Mouse (Mus musculus): Measurements from ENCODE around the gene Pla2g4e. TPM values are rescaled to one million over a fixed set of nuclear protein-coding genes. Genes with fewer than 3 reads are reported as not detected.

The Pla2g4e gene
- total RNA-seq (2017), result not detected in 2 replicates

DNA sequence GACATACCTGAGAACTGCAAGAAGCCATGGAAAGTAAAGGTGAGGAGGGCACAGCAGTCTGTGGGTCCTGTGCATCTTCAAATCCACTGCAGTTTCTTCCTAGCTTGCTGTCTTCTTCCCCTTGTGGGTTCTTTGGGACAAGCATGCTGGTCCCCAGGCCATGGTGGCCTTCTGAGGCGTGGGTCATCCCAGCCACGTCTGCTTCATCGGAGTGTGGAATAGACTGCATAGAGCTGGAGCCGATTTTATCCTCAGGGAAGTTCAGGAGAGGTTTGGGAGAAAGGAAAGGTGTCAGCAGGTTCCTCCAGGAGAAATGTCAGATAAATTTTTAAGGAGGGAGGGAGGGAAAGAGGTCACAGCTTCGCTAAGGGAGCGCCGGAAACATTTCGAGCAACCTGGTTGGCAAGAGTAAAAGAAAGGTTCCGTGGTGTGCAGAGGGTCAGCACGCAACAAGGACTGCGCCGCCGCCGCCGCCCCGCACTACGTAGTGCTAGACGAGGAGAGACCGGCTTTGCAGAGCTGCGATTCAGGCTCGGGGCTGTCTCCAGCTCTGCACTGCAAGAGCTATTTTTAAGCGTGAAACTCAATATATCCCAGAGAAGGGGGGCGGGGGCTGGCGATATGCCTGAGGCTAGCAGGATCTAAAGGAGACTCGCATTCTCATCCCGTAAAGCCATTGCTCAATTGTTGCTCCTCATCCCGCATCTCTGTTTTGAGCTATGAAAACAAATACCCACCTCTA lies at the start of gene Pla2g4e:
TSS of gene Pla2g4e (minus strand) at position 657 of the 742 bp plus-strand sequence.
- 0 out of 2 replicates have a peak, but pooled peaks have one; percentile 22 for ATAC-seq (replicated peaks; ENCODE audit: low read depth, poor library complexity, severe bottlenecking)

DNA sequence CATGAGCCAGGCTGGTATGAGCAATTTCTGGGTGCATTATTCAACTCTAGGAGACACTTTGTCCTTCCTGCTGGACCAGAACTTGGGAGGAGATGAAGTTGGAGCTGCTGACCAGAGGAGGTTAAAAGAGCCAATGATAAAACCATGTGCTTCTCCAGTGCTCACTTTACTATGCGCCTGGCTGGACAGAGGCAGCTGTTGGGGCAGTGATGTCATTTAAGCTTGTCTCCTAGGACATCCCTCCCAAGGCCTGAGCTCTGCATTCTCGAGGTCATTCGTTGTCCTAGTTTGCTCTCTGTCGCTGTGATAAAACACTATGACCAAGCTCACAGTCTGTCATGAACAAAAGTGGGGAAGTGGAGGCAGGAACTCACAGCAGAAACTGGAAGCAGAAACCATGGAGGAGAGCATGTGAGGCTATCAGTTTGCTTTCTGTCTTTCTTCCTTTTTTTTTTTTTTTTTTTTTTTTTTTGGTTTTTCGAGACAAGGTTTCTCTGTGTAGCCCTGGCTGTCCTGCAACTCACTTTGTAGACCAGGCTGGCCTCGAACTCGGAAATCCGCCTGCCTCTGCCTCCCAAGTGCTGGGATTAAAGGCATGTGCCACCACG lies 46.4 kb upstream of the Pla2g4e start:
- ATAC-seq (replicated peaks; ENCODE audit: low read depth, poor library complexity, severe bottlenecking), result no peak

DNA sequence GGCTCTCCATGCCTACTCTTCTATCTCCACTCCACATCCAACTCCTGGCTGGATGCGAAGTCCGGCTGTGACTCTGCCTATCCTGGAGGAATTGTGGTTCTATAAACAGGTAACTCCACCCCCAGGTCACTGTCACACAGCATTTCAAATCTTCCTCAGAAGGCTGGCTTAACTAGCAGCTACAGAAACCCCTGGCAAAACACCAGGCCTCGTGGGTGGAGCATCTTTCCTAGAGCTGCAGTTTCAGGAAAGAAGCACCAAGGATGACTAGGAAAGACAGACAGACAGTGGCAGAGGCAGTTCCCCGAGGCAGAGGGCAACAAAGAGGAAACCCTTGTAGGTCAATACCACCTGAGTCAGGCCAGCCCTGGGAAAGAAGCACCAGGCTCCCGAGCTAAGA lies 43.9 kb upstream of the Pla2g4e start, which contains the start of gene Pla2g4d:
TSS of gene Pla2g4d (minus strand) at position 203 of the 400 bp plus-strand sequence.
- ATAC-seq (replicated peaks; ENCODE audit: low read depth, poor library complexity, severe bottlenecking), result no peak

GRCm38 (mm10) chr2:120288401-120288800 lies 43.3 kb upstream of the Pla2g4e start:
- no peak for ATAC-seq (replicated peaks; ENCODE audit: low read depth, poor library complexity, severe bottlenecking)

DNA sequence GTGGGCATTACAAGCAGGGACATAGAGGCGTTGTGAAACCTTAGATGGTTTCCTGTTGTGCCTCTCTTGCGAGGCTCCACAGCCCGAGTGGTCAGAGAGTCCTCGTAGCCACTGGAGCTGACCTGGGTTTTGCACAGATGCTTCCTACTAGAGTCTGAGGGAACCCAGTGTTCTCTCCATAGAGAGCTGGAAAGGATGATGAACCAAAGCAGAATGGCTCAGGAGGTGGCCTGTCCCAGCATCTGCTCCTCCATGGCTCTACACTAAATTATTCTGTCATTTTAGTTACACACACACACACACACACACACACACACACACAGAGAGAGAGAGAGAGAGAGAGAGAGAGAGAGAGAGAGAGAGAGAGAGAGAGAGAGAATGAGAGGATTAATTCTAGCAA lies 40.5 kb upstream of the Pla2g4e start:
- no peak for ATAC-seq (replicated peaks; ENCODE audit: low read depth, poor library complexity, severe bottlenecking)

GRCm38 (mm10) chr2:120284705-120285104 lies 39.6 kb upstream of the Pla2g4e start:
- no peak for ATAC-seq (replicated peaks; ENCODE audit: low read depth, poor library complexity, severe bottlenecking)

- no peak for ATAC-seq (replicated peaks; ENCODE audit: low read depth, poor library complexity, severe bottlenecking)
Measured at GRCm38 (mm10) chr2:120284094-120284493, 39.0 kb upstream of the Pla2g4e start.

DNA sequence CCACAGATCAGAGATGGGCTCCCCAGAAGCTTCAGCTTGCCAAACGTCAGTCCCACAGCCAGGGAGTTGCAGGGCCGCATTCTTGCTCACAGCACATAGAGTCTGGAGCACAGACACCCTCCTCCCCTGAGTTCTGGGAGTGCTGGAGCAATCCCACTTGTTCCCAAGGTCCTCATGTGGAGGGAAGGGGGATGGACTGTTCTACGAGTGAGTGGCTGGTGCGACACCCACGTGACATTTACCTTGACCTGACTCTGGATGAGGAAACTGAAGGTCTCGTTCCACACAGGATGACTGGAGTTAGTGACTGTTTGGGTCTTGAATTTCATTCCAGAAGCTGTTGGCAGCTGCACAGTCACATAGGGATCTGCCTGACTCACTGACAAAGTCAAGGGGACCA lies 38.4 kb upstream of the Pla2g4e start:
- no peak for ATAC-seq (replicated peaks; ENCODE audit: low read depth, poor library complexity, severe bottlenecking)

DNA sequence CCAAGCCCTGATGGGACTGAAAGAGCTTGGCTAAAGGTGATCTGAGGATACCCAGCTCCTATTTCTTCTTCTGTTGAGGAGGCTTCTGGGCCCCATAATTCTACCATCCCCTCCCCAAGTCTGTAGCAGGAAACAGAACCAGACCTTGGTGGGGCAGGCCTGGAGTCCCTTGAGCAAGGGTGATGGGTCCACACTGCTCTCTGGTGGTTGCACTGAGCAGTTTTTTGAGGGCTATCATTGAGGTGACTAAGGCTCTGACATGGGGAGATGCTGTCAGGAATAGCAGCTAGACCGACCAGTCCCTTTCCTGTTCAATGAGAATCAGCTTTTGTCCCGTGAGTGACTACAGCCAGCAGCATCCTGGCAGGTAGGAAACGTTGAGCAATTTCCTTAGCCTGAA lies 36.1 kb upstream of the Pla2g4e start:
- ATAC-seq (replicated peaks; ENCODE audit: low read depth, poor library complexity, severe bottlenecking), result no peak

DNA sequence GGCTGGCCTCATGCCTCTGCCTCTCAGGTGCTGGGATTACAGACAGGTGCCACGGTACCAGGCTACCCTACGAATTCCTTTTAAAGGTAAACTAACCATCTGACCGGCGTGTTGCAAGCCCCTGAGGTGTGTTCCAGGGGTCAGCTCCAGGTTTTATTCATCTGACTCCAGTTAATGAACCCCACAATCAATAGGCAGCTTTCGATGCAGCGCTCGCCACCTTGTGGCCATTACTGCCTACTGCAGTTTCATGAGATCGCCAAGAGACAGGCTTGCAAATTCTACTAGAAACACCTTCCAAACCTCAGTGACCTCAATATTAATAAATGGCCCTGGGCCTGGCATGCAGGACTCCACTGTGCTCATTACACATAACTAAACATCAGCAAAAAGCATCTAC lies 34.8 kb upstream of the Pla2g4e start:
- ATAC-seq (replicated peaks; ENCODE audit: low read depth, poor library complexity, severe bottlenecking), result peak; percentile 77

DNA sequence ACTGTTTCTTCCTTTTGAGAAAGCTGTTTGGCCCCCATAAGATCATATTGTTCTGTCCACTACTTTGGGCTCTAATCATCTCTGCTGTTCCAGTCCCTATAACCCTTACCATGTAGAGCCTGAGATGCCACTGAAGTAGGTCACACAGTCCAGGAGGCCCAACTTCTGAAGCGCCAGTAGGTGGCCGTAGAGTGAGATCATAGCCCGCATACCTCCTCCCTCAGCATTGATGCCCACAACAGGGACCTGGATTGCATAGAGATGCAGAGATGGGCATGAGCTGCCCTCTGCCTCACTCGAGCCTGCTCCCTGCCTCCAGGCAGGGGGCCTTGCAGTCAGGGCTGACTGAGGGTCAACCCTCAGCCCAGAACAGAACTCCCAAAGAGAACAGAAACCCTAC lies 31.8 kb upstream of the Pla2g4e start:
- no peak for ATAC-seq (replicated peaks; ENCODE audit: low read depth, poor library complexity, severe bottlenecking)

DNA sequence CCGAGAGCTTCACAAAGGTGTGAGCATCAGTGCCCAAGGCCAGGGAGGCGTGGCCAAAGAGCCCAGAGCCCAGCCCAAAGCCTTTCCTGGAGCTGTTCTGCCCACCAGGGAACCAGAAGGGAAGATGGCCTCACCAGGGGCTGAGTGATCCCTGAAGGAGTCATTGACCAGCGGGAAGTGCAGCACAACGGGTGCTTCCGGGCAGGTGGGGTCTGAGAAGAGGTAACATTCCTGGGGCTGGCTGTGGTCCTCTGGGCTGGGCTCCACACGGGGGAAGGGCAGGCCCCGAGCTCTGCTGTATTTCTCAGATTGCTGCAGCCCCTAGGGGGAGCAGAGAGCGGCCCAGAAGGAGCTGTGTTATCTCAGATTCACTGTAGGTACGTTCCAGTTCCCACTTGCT lies 23.5 kb upstream of the Pla2g4e start:
- peak; percentile 77 for ATAC-seq (replicated peaks; ENCODE audit: low read depth, poor library complexity, severe bottlenecking)

DNA sequence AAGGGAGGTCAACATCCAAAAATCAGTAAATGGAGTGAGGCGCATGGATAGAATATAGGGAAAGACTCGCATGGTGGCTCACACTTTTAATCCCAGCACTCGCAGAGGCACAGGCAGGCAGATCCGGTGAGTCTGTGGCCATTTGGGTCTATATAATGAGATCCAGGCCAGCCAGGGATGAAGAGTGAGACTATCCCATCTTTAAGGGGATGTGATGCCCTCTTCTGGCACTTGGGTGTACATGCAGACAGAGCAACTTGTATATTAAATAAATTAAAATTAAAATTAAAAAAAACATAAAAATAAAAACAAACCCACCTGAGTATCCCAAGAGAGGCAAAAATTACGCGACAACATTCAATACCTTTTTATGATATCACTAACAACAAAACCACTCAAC lies 20.4 kb upstream of the Pla2g4e start:
- ATAC-seq (replicated peaks; ENCODE audit: low read depth, poor library complexity, severe bottlenecking), result no peak

GRCm38 (mm10) chr2:120264858-120265257 lies 19.7 kb upstream of the Pla2g4e start:
- ATAC-seq (replicated peaks; ENCODE audit: low read depth, poor library complexity, severe bottlenecking), result no peak

DNA sequence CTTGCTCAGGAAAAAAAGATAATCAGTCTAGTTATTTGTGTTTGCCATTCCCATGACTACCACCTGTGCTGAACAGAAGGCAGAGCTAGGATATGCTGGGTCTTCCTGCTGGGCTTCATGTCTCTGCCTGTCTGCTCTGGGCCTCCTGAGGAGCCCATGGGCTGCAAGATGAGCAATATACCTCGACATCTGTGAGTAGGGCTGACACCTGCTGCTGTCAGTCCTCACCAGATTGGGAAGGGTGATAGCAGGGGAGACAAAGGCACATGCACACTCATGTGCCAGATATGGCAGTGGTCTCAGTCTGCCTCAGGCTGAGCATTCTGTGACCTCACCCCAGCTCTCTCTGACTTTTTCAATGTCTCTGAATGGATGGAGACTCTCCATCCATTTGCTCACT lies 17.7 kb upstream of the Pla2g4e start:
- ATAC-seq (replicated peaks; ENCODE audit: low read depth, poor library complexity, severe bottlenecking), result no peak

DNA sequence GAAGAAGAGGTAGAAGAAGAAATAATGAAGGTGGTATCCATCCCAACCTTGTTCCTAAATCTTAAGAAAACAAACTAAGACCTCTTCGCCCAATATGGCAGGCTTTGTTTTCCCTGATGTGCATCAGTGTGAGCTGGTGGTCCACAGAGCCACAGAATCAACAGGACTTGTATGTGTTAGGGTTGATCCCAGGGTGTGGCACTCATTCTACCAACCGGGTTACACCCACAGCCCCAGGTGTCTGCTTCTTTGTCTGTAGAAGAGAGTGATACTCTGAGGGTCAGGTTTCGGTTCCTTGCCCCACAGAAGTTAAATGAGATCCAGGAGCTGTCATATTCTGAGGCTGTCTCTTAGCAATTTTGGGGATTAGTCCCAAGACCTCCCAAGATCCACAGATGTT lies 16.2 kb upstream of the Pla2g4e start:
- no peak for ATAC-seq (replicated peaks; ENCODE audit: low read depth, poor library complexity, severe bottlenecking)

DNA sequence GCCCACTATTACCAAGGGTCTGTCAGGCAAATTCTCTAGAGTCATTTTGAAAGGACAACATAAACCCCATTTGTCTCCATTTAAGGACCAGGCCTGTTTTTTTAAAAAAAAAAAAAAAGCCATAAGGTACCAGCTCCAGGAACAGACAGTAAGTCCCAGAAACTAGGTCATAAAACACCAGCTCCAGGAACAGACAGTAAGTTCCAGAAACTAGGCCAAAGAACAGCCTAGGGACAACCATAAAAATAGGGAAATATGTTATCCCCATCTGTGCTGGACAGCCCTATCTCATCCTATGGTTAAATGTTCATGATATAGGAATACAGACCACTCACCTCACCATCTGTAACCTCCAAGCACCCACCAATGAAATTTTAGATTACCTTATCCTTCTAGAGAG lies 11.1 kb upstream of the Pla2g4e start:
- no peak for ATAC-seq (replicated peaks; ENCODE audit: low read depth, poor library complexity, severe bottlenecking)

DNA sequence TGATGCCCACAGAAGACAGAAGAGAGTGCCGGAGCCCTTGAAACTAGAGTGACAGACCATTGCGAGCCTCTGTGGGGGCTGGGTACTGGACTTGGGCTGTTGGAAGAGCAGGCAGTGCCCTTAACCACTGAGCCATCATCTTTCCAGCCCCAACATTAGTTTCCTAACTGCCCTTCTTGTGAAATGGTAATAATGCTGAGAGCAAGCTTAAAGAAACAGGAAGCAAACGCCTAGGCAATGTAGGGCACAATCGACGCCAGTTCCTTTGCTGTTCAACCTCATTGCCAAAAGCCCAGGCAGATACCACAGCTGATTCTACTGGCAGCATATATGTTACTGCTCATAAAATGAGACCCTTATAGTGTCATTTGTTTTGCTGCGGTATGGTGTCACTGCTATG lies 7.5 kb upstream of the Pla2g4e start:
- ATAC-seq (replicated peaks; ENCODE audit: low read depth, poor library complexity, severe bottlenecking), result peak; percentile 22; the same call in 1 of the 2 replicates

- ATAC-seq (replicated peaks; ENCODE audit: low read depth, poor library complexity, severe bottlenecking), result peak; percentile 63
Measured at GRCm38 (mm10) chr2:120245421-120246016, 384 bp upstream of the Pla2g4e start.

- no peak for ATAC-seq (replicated peaks; ENCODE audit: low read depth, poor library complexity, severe bottlenecking)
Measured at GRCm38 (mm10) chr2:120243995-120244394, 1.1 kb downstream of the Pla2g4e start.

DNA sequence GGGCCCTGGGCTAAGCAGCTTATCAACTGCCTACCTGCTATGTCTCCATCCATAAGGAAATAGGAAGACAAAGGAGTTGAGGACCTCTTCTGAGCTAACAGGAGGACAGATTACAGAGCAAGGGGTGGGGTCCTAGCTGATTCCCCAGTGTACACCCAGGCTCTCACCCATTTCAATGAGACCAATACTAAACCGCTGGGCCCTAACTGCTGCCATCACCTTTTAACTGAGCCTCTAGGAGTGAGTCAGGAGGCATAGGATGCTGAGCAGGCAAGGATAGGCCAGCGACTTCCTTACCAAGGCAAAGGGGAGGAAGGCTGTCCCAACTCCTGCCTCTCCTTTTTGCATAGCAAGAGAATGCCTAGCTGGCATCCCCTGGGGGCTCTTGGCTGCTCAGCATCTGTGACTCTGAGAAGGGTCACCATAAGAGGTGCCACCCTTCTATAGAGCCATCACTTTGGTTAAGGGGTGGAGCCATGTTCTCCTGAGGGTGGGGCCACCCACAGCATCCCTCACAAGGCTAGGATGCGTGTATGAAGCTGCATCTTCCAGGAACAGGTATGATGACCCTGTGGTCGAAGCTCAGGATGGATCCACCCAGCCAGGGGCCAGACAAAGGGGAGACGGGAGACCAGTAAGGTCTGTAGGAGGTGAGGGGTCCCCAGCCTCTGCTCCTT lies 2.2 kb downstream of the Pla2g4e start:
- no peak for ATAC-seq (replicated peaks; ENCODE audit: low read depth, poor library complexity, severe bottlenecking)

Data from common myeloid progenitor, adult 5-6 weeks (primary cell).